Mouse (Mus musculus): ENCODE data around the gene Iqch. TPM values are rescaled to one million over a fixed set of nuclear protein-coding genes. Genes with fewer than 3 reads are reported as not detected.

Iqch gene
- total RNA-seq (2021): under 1 TPM in 1 of 2 experiments, not detected in 1; 0.20 TPM
- long read RNA-seq, experiment 1, partial matches to known transcripts: 0 of 1 reads
- long read RNA-seq, experiment 1, other reads (novel, unspliced or antisense): 1 of 1 reads
- long read RNA-seq, experiment 2: 0 reads

DNA sequence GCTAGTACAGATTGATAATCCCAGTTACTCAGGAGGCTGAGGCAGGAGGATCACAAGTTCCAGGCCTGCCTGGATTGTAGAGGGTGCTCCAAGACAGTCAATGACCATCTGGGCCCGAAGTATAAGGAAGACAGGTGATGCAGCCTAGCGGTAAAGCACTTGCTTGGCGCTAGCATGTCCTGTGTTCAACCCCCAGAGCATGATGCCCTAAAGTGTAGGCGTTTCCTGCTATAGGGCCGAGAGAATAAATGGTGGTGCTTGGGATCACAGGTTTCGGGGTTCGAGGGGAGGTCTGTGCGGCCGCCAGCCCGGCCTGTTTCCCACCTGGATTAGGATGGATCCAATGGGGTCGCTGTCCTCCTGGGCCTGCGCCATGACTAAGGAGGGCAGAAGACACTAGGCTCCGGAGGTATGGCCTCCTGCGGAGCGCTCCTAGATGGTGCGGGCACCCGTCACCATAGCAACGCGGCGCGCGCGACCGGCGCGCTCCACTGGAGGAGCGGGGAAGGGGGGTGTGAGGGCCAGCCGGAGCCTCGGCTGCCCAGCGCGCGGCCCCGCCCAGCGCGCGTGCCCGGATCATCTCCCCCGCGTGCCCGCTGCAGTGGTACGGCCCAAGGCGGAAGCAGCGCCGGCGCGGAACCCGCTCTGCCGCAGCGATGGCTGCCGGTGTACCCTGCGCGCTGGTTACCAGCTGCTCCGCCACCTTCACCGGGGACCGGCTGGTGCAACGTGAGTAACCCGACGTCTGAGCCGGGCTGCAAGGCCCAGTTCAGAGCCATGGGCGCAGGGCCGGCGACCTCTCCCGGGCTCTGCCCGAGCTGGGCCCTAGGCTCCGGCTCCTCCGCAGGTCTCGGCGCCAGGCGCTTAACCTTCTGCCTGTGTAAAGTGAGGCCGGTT, at the start of gene Iqch, which contains the start of gene Aagab:
Gene Iqch (minus strand): TSS at position 451 of the 897 bp plus-strand sequence.
Gene Aagab (plus strand): TSS at position 618 of the 897 bp plus-strand sequence.
- DNase-seq (ENCODE audit: low spot score in 2 of 2): peak; percentile 95 to 96

DNA sequence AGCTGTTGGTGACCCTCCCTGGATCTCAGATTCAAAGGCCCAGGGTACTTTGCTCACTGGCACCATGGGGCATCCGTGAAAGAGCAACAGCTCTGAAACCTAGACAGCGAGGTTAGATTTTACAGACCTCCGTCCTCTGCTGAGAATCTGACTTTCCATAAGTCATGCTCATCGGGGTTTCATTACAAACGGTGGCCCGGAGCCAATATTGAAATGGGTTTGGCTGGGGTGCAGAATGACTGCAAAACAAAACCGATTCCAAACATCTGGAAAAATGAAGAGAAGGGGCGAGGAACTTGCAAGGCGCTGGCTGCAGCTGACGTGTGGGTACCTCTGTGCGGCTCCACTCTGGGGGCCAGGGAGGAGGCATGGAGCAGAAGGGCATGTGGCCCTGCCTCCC, 49.3 kb upstream of the Iqch start:
- DNase-seq (ENCODE audit: low spot score in 2 of 2): no peak

DNA sequence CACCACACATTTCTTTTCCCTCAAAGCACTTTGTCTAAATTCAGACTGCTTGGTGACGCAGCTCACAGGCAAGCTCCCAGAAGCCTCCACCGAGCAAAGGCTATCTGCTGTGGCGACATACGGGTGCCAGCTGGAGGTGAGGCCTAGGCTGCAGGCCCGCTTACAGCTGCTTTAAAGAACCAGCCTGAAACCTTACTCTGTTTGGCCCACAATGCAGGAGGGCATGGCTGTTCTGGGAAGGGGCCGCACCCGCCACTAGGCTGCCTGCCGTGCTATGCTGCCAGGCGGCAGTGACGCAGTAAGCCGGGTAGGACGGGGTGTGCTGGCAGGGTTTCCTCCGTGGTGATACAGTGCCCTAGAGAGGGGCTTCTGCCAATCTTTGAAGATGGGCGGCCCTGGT, 48.6 kb upstream of the Iqch start:
- DNase-seq (ENCODE audit: low spot score in 2 of 2): no peak

DNA sequence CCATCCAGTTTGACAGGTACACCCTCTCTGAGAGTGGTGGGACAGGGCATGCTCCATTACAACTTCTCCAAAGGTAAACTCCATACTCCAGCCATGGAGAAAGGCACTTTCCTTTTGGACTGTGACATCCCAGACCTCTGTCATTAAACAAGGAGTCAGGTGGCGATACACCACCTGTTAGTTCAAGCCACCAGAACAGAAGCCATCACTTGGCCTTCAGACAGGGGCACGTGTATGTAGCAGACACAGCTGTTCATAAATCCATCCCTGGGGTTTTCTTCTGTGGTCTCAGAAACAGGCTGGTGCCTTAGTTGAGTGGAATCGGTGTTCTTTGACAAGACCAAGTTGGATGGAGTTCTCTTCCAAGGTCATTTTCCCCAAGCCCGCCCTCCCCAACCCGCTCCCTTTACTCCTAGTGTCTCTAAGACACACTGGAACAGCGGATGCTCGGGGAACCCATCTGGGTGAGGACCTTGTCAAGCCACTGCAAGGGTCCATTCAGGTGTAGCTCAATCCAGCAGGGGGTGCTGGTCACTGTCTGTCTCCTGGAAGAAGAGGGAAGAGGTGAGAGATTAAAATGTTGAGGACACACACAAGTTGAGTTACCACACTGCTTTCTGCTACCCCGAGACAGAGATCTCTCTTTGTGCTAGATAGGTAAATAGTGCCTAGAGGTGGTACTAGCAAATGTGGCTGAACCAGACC, 47.7 kb upstream of the Iqch start:
- no peak for DNase-seq (ENCODE audit: low spot score in 2 of 2)

DNA sequence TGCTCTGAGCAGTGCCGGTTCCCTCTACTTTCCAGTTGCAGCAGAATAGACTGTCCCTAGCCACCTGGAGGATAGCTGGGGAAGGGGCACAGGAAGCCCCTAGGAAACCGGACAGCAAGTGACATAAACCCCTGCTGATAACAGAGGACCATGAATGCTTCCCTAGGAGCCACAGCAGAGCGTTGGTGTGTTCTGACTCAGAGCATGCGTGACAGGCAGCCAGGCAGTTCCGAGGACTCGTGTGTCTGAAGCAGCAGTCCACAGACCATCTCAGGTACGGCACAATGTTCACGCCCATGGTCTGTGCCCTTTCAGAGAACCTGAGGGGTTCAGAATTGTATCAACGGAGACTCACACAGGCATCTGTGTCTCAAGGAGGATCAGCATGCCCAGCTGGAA, 46.2 kb upstream of the Iqch start:
- no peak for DNase-seq (ENCODE audit: low spot score in 2 of 2)

DNA sequence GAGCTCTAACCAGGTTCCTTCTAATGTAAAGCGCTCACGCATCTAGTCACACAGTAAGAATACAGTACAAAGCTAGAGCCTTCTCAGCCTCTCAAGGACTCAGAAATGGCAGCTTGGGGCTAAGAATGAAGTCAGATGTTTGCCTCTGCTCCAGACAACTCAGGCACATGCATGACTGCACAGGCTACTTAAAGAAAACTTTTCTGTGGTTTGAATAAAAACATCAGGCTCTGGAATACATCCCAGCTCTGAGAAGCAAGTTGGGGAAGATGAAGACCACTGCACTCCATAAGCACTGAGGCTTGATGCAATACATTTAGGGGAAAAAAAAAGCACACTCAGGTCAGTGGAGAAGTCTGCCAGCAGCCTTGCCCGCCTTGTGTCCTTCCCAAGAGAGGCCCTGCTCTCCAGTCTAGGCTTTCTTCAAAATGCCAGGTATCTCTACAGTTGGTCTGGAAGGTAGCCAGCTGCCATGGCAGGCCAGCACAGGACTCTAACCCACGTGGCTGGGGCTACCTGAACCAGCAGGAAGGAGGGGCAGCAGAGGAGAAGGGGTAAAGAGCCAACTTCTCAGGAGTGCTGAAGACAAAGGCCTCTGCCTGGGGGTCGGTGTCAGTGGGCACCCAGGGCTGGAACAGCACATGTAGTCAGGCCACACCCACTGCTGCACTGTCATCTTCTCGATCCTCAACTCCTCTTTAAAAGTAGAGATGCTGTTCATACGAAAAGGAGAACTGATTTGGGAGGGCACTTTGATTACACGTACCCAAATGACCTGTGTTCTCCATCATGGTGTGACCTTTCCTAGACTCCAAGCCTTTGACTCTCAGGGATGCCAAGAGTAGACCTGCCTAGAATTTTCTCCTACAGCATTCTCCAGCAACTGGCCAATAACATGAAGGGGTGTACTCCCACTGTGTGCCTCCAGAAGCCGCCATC, 45.6 kb upstream of the Iqch start:
- DNase-seq (ENCODE audit: low spot score in 2 of 2): no peak

DNA sequence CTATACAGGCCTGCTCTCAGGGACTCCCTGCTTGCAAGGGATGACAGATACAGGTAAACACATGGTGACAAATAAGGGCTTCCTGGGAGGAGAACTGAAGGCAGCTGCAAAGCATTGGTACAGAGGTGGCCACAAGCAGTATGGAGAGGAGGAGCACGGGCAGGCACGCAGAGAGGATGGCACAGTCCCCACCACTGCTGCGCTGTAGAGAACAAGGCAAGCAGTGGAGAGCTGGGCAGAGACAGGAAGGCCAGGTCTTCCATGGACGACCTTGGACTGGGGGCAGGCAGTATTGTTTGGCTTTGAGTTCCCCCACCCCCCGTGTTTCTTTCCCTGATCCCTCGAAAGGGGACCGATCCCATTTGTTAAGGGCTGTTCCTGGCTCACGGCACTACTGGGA, 42.8 kb upstream of the Iqch start:
- no peak for DNase-seq (ENCODE audit: low spot score in 2 of 2)

DNA sequence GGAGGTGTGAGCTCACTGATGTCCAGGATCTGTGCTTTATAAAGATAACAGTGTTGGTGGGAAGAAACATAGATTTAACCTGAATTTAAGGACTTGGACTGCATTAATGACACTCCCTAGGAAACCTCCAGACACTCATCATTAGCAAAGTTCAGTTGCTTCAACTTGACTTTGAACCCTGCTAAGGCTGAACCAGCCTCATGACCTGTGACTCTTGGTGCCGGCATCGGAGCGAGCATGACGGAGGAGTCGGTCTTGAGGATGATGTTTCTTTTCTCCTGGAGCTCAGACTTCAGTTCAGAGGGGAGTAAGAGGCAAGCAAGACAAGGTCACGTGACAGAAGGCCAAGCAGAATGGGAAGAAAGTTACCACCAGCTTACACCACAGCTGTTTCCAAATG, 41.7 kb upstream of the Iqch start:
- DNase-seq (ENCODE audit: low spot score in 2 of 2): no peak

DNA sequence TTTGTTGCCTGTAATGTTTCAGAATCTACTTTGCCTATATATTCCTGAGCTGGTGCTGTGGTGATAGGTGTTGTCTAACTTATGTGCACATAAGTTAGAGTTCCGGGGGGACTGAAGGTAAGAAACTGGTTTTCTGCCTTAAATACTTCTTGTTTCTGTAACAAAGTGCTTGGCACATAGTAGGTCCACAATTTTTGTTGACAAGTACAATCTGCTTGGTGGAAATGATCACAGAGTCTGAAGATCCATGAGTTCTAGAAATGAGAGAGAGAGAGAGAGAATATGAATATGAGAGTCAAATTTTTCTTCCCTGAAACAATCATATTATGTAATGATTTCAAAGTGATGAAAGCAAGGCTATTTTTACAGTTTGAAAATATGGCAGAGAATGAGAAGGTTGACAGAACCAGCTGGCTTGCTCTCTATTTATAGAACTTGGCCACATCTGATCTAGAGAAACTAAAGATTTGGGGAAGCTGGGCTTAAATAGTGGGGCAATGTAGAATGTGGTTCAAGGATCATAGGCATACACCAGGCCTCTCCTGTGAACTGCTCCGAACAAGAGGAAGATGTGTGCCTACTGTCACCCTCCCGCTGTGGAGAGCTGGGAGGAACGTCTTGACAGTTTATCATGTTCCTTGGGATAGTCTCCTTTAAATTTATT, 39.8 kb upstream of the Iqch start:
- no peak for DNase-seq (ENCODE audit: low spot score in 2 of 2)

DNA sequence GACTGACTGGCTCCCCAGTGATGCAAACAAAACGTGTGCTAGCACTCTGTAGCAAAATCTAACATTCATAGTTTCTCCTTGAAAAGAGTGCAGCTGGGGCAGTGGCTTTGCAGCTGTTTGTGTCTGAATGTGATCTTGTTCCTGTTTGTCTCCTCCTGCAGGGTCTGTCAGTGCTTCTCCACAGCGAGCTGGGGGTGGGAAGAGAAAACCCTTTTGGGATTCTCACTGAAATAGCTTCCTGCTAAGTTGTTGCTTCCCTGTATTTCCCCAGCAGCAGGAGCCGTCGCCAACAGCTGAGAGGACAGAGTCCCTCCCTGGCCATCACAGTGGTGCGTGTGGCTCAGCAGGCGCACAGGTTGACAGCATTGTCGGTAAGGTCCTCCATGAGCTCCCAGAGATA, 33.8 kb upstream of the Iqch start:
- no peak for DNase-seq (ENCODE audit: low spot score in 2 of 2)

DNA sequence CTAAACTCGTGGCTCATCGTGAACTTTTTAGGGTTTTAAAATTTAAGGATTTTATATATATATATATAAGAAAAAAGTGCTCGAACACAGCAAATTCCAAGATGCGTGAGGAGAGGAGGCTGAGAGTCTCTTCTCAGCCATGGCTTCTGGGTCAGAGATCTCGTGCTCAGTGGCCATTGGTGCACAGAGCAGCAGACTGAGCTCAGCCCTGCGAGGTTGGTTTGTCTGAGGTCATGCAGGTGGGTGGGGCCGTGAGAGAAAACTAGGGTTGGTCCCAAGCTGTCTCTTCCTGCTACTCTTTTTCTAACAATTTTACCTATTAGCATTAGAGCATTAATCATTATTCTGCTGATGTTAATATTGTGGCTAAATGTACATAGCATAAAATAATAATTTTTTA, 31.0 kb upstream of the Iqch start:
- no peak for DNase-seq (ENCODE audit: low spot score in 2 of 2)

DNA sequence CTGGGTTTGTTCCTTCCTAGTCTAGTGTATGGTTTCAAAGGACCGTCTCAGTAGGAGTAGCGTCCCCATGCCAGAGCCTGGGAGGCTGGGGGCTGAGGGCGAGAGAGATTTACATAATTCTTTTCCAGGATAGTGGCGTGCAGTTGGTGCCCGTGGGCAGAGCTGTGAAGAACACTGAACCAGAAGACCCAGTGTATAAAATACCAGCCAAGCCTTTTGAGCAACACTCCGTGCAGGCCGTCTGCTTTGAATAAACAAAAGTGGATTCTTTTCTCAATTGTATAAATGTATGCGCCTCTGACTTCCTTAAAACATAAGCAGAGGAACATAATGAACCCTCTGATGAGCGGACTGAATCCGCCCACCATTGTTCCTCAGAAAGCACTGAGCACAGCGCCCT, 30.6 kb upstream of the Iqch start:
- no peak for DNase-seq (ENCODE audit: low spot score in 2 of 2)

DNA sequence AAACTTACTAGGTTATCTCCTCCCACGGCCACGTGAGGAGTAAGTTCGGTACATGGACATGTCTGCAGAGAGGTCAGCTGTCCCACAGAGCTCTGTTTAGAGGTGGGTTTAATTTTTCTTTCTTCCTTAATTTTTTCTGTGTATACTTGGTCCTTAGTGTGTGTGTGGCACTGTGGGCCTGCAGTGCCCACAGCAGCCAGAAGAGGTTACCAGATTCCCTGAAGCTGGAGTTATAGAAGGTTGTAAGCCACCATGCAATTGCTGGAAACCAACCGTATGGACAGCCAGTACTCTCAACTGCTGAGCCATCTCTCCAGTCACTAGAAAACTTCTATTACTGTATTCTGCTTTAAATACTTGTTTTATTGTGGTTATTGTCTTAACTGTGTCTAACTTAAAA, 29.8 kb upstream of the Iqch start:
- DNase-seq (ENCODE audit: low spot score in 2 of 2): no peak

DNA sequence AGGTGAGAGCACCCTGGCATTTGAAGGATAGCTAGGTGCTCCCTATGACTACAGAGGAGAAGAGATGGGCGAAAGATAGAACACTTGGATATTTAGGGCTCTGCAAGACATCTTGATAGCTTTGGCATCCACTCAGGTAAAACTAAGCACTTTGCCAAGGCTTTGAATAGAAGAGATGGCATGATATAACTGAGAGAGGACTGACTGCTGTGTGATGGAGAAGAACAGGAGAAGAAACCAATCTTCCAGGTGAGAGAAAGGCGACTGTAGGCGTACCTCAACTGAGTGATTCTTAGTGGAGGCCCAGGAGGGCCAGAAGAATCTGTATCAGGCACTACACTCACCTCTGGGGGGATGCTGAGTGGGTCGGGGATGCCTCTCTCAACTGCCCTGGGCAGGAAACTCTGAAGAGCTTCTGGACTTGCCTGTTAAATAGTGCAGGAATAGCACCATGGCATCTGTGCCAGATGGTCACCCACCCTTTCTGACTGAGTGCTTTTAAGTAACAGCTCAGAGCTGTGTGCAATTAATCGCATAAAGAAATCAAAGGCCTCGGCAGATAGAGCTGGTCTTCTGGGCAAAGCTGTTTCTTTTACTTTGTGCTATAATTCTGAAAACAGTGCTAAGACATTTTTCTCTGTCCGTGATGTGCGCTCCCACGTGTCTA, 22.9 kb upstream of the Iqch start:
- DNase-seq (ENCODE audit: low spot score in 2 of 2): no peak

DNA sequence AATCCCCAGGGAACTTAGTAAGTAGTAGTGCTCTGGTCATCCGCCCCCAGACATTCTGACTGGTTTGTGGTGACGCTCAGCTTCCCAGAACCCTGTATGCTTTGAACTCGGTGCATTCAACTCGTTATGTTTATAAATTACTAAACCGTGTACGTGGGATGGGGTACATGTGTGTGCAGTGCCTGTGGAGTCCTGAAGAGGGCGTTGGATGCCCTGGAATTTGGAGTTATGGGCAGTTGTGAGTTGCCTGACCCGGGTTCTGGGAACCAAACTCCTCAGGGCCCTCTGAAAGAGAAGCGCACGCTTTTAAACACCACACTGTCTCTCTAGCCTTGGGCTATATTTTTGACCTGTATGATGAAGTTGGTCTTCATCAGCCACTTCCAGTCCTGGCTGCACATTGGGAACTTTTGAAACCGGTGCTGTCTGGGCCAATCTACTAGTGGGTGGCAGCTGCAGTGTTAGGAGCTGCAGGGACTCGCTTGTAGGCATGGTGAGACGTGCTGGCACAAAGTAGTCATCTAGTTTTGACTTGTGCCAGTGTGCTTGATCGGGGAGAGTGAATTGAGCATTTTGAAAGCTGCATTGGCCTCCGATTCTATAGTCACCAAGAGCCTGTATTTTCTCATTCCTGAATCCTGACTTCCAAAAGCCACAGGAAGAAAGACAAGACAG, 21.7 kb upstream of the Iqch start:
- DNase-seq (ENCODE audit: low spot score in 2 of 2): no peak

DNA sequence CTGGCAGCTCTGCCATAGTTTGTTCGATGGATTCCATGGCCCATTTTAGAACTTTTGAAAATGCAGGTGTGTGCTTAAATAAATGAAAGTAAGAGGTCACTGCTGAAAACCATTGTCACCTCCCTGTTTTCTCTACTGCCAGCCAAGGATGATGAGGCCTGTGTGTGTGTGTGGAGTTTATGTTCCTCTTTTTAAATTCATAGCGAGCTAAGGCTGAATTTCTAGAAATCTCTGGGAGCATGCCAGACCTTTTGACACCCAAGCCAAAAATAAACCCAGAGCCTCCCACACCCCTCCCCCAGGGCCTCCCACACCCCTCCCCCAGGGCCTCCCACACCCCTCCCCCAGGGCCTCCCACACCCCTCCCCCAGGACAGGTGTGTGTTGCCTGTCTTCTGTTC, 15.7 kb upstream of the Iqch start:
- no peak for DNase-seq (ENCODE audit: low spot score in 2 of 2)

DNA sequence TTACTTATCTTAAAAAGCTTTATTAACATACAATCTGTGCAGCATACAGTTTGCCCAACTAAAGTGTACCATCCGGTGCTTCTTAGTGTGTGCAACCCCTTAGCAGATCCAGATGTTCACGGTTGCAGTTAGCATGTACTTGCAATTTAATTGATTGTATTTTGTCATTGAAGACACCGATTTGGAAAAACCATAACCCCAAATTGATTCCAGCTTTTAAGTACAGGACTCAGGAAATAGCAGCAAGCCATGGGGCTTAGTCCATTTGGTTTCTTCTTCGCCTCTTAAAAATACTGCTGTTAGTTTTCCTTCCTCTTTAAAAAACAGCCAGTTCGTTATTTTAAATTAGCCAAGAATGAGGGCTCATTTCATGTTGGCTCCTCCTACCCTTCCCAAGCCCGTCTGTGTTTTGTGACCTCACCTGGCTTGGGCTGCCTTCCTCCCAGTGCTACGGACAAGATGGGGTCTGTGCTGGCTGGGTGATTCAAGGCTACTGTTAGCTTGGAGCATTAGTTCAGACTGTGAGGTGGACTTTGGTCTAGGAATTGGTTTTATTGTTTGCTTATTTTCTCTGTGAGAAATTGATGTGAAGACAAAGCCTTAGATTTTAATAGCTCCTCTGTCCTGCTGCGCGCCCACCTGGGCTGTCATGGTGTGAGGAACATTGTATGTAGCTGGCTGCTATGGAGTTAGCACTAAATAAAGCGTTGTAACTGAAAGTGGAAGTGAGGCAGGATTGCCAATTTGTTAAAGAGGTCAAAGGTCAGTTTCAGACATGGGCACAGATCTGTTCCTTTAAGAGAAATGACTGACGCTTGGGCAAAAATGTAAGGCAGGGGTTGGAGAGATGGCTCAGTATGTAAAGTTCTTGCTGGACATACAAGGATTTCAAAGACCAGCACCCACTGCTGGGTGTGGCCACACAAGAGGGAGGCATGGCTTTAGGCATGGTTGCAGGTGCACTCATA, 12.0 kb upstream of the Iqch start:
- no peak for DNase-seq (ENCODE audit: low spot score in 2 of 2)

DNA sequence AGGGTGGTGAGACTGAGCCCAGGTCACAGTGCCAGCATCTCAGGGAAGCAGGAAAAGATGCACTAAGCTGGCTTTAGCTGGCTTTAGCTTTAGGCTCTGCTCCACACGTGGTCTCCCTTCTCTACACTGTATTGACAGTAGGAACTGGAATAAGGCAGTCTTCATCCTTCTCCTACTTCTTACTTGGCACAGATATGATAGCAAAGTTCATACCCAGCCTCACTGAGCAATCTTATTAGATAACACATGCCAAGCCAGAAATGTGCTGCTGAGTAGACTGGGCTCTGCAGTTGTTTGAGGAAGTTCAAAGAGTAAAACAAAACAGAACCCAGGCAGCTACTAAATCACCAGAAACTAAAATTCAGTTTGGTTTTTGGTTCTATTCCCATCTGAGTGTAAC, 11.3 kb upstream of the Iqch start:
- DNase-seq (ENCODE audit: low spot score in 2 of 2): no peak

All from adrenal gland, postnatal 4 days (tissue).